Mouse (Mus musculus) cortical plate, adult 2 months (tissue): ENCODE data around the gene Ubtd2. TPM values are rescaled to one million over a fixed set of nuclear protein-coding genes. Genes with fewer than 3 reads are reported as not detected.

Experiments
- H3K27ac ChIP-seq: fragments of 200-500 bp; 2 replicates; pipeline ENCODE4 v1.5.1; 2012; ENCODE audit warnings: low read length, control low read depth, inconsistent platforms; ENCODE audit not compliant: insufficient read depth
- H3K4me1 ChIP-seq: fragments of 200-500 bp; 2 replicates; pipeline ENCODE4 v1.6.1; 2011; ENCODE audit warnings: low read length; ENCODE audit not compliant: control insufficient read depth, insufficient read depth
- H3K4me3 ChIP-seq: fragments of 200-500 bp; 2 replicates; pipeline ENCODE4 v1.5.1; 2011; ENCODE audit warnings: mild to moderate bottlenecking, low read length, control low read depth; ENCODE audit not compliant: insufficient read depth
- CTCF ChIP-seq: fragments of 200-500 bp; IDR thresholded peaks from 2 replicates; pipeline ENCODE4 v1.5.1; 2011; ENCODE audit warnings: mild to moderate bottlenecking, control low read depth, low read length; ENCODE audit not compliant: insufficient read depth; ENCODE audit errors: extremely low read depth
- POLR2A ChIP-seq: fragments of 200-500 bp; IDR thresholded peaks from 2 replicates; pipeline ENCODE4 v1.6.1; 2011; ENCODE audit warnings: mild to moderate bottlenecking, low read length, control low read depth; ENCODE audit not compliant: insufficient read depth; ENCODE audit errors: extremely low read depth
- polyA plus RNA-seq: library from polyadenylated mRNA; depleted of rRNA; stranded (reverse); fragments of >200 nt; gene quantifications from 2 replicates; pipeline ENCODE4 v1.2.3, GENCODE M21; 2012

The Ubtd2 gene
- polyA plus RNA-seq, 1 experiment, result 31.8 TPM

- Histone ChIP-seq H3K4me3 (no peak overlapping the region), H3K27ac (no peak overlapping the region), H3K4me1 (no peaks in the 10 kb centered on the region)
- TF ChIP-seq POLR2A (no peak), CTCF (no peak)
Measured at GRCm38 (mm10) chr11:32551056-32551455, 95.9 kb downstream of the Ubtd2 start.

GRCm38 (mm10) chr11:32551579-32552297 is 96.6 kb downstream of the Ubtd2 start:
- H3K4me1 ChIP-seq, result no peaks in the 10 kb centered on the region
- no peak overlapping the region for H3K27ac ChIP-seq
- TF ChIP-seq POLR2A, result no peak
- H3K4me3 ChIP-seq, result no peak overlapping the region

- Histone ChIP-seq H3K27ac (no peak overlapping the region), H3K4me1 (no peaks in the 10 kb centered on the region)
Measured at GRCm38 (mm10) chr11:32552401-32553090, 97.4 kb downstream of the Ubtd2 start.

GRCm38 (mm10) chr11:32553311-32554140 is 98.4 kb downstream of the Ubtd2 start:
- no peak overlapping the region for H3K4me3 ChIP-seq
- no peak for TF ChIP-seq CTCF
- TF ChIP-seq POLR2A, result no peak

More at GRCm38 (mm10) chr11:32552401-32553090, 97.4 kb downstream of the Ubtd2 start:
- no peak overlapping the region for H3K4me3 ChIP-seq
- TF ChIP-seq CTCF, result no peak
- no peak for TF ChIP-seq POLR2A

GRCm38 (mm10) chr11:32554141-32555091 is 99.2 kb downstream of the Ubtd2 start:
- no peak overlapping the region for H3K27ac ChIP-seq
- no peak overlapping the region for H3K4me3 ChIP-seq
- TF ChIP-seq POLR2A, result no peak
- TF ChIP-seq CTCF, result no peak

More at GRCm38 (mm10) chr11:32553311-32554140, 98.4 kb downstream of the Ubtd2 start:
- Histone ChIP-seq H3K27ac (no peak overlapping the region), H3K4me1 (no peaks in the 10 kb centered on the region)

GRCm38 (mm10) chr11:32555103-32555689 is 100.0 kb downstream of the Ubtd2 start:
- no peaks in the 10 kb centered on the region for H3K4me1 ChIP-seq
- no peak overlapping the region for H3K4me3 ChIP-seq
- no peak overlapping the region for H3K27ac ChIP-seq
- TF ChIP-seq CTCF, result no peak
- no peak for TF ChIP-seq POLR2A

More at GRCm38 (mm10) chr11:32554141-32555091, 99.2 kb downstream of the Ubtd2 start:
- no peaks in the 10 kb centered on the region for H3K4me1 ChIP-seq

- no peak overlapping the region for H3K27ac ChIP-seq
- no peaks in the 10 kb centered on the region for H3K4me1 ChIP-seq
- H3K4me3 ChIP-seq, result no peak overlapping the region
- no peak for TF ChIP-seq CTCF
Measured at GRCm38 (mm10) chr11:32556333-32556990, 101.3 kb downstream of the Ubtd2 start.

- no peak overlapping the region for H3K4me3 ChIP-seq
- H3K27ac ChIP-seq, result no peak overlapping the region
- no peaks in the 10 kb centered on the region for H3K4me1 ChIP-seq
- TF ChIP-seq POLR2A (no peak), CTCF (no peak)
Measured at GRCm38 (mm10) chr11:32558026-32558425, 102.9 kb downstream of the Ubtd2 start.
